Mouse (Mus musculus): Measurements from ENCODE around the gene Cwc27. TPM values are rescaled to one million over a fixed set of nuclear protein-coding genes. Genes with fewer than 3 reads are reported as not detected.

Gene Cwc27
- polyA plus RNA-seq, 1 experiment from 2014 or later: 26.2 TPM

GRCm38 (mm10) chr13:104681212-104681611, 135.7 kb downstream of the Cwc27 start:
- Histone ChIP-seq H3K4me2 (no peak overlapping the region), H3K27me3 (no peaks in the 10 kb centered on the region), H3K36me3 (no peaks in the 10 kb centered on the region), H3K4me1 (peaks cover 12% of the 10 kb centered on the region), H3K9ac (no peak overlapping the region), H3K4me3 (no peak overlapping the region), H3K27ac (no peak overlapping the region), H3K9me3 (no peaks in the 10 kb centered on the region)
- no peak for ATAC-seq (ENCODE audit: borderline replicate concordance, extremely low read depth, low FRiP score, low TSS enrichment)
- 50% methylated on average over 1 of the region's 1 CpGs for WGBS

DNA sequence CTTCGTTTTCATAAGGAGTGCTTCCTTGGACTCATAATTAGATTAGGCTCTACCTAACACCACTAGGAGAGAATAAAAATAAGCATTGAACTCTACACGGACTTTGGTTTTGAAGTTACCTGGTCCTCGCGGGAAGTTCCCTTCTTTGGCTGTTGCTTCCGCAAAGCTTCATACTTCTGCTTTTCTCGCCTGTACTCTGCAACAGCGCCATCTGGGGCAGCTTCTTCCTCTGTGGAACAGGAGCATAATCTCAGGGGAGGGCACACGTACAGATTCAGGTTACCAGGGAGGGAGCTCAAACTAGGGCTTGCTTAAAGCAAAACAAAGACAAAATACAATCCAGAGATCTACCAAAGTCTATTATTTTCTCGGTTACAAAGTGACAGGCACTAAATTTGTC, 155.8 kb downstream of the Cwc27 start:
- Histone ChIP-seq H3K4me3 (no peak overlapping the region), H3K4me2 (no peak overlapping the region), H3K9ac (no peak overlapping the region), H3K4me1 (no peaks in the 10 kb centered on the region), H3K27ac (no peak overlapping the region), H3K27me3 (no peaks in the 10 kb centered on the region), H3K36me3 (no peaks in the 10 kb centered on the region), H3K9me3 (no peaks in the 10 kb centered on the region)
- WGBS: 90% methylated on average over 9 of the region's 9 CpGs
- ATAC-seq (ENCODE audit: borderline replicate concordance, extremely low read depth, low FRiP score, low TSS enrichment): no peak

DNA sequence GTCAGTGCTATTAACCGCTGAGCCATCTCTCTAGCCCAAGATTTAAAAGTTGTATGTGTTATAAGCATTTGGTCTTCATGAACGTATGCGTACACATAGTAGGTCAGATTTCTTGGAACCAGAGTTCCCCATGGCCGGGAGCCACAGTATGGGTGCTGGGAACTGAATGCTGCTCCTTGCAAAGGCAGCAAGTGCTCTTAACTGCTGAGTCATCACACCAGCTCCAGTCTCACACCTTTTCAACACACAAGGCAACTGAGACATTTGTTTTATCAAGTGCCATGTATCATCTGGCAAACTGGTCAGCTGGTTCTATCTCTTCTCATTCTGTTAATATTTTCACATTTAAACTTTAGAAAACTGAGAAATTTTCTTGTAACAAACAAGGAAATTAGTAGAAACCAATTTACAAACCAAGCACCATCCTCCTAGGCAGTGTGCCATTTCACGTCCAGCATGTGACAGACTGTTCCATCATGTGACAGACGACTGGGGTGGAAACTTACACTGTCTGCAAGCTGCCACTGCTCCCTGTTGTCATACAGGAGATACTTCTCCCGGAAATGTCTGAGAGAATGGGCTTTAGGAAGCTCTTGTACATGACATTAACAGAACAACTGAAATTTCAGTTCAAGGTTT, 156.8 kb downstream of the Cwc27 start:
- Histone ChIP-seq H3K27ac (no peak overlapping the region), H3K4me1 (no peaks in the 10 kb centered on the region), H3K36me3 (no peaks in the 10 kb centered on the region), H3K27me3 (no peaks in the 10 kb centered on the region), H3K4me3 (no peak overlapping the region), H3K4me2 (no peak overlapping the region), H3K9ac (no peak overlapping the region), H3K9me3 (no peaks in the 10 kb centered on the region)
- ATAC-seq (ENCODE audit: borderline replicate concordance, extremely low read depth, low FRiP score, low TSS enrichment): no peak
- WGBS: 87% methylated on average over 7 of the region's 7 CpGs

- Histone ChIP-seq H3K9me3 (no peaks in the 10 kb centered on the region), H3K4me3 (no peak overlapping the region), H3K36me3 (no peaks in the 10 kb centered on the region), H3K4me1 (no peaks in the 10 kb centered on the region), H3K27me3 (no peaks in the 10 kb centered on the region), H3K4me2 (no peak overlapping the region), H3K9ac (no peak overlapping the region), H3K27ac (no peak overlapping the region)
- WGBS: 87% methylated on average over 5 of the region's 5 CpGs
- ATAC-seq (ENCODE audit: borderline replicate concordance, extremely low read depth, low FRiP score, low TSS enrichment): no peak
These were observed 160.2 kb downstream of the Cwc27 start for GRCm38 (mm10) chr13:104656666-104657272.

GRCm38 (mm10) chr13:104655137-104655536, 161.8 kb downstream of the Cwc27 start:
- no peaks in the 10 kb centered on the region for H3K9me3 ChIP-seq
- H3K4me3 ChIP-seq: no peak overlapping the region
- no peak overlapping the region for H3K27ac ChIP-seq
- 53% methylated on average over 3 of the region's 3 CpGs for WGBS
- no peak overlapping the region for H3K4me2 ChIP-seq
- no peaks in the 10 kb centered on the region for H3K36me3 ChIP-seq
- H3K9ac ChIP-seq: no peak overlapping the region
- no peaks in the 10 kb centered on the region for H3K27me3 ChIP-seq
- no peak for ATAC-seq (ENCODE audit: borderline replicate concordance, extremely low read depth, low FRiP score, low TSS enrichment)
- H3K4me1 ChIP-seq: no peaks in the 10 kb centered on the region

DNA sequence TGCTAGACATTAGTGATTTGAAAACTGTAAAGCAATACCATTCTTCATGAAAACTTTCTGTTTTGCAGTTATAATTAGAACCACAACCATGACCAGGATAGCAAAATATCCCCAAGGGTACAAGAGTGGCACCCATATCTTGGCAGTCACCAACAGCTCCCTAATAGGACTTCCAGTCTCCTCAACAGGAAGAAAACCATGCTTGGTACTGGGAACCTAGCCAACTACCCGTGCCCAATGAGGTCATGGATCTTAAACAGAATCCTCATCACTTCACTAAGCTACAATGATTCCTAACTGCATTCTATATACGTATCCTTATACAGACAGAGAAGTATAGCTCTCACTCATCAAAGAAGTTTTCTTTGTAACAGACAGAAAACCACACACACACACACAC, 165.2 kb downstream of the Cwc27 start:
- H3K27me3 ChIP-seq: no peaks in the 10 kb centered on the region
- H3K36me3 ChIP-seq: no peaks in the 10 kb centered on the region
- H3K4me3 ChIP-seq: no peak overlapping the region
- ATAC-seq (ENCODE audit: borderline replicate concordance, extremely low read depth, low FRiP score, low TSS enrichment): no peak
- H3K27ac ChIP-seq: no peak overlapping the region
- no peaks in the 10 kb centered on the region for H3K4me1 ChIP-seq
- H3K4me2 ChIP-seq: no peak overlapping the region
- WGBS: 75% methylated on average over 2 of the region's 2 CpGs
- no peak overlapping the region for H3K9ac ChIP-seq
- no peaks in the 10 kb centered on the region for H3K9me3 ChIP-seq

DNA sequence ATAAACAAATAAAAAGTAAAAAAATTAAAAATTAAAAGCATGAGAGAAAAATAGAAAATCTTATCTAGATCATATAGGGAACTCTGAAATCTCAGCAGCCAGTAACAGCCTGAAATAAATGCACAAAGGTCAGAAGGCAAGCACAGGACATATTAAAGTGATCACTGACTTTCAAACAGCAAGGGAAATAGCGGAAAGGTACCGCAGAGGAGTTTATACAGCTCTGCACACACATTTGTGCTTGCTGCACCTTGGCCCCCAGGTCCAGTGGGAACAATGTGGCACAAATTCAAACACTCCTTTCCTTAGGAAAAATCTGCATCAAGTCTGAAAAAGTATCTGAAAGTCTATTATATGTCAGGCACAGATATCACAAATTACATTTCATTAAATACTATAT, 166.3 kb downstream of the Cwc27 start:
- H3K27ac ChIP-seq: no peak overlapping the region
- H3K36me3 ChIP-seq: no peaks in the 10 kb centered on the region
- no peak overlapping the region for H3K4me3 ChIP-seq
- H3K4me1 ChIP-seq: no peaks in the 10 kb centered on the region
- H3K4me2 ChIP-seq: no peak overlapping the region
- no peak overlapping the region for H3K9ac ChIP-seq
- ATAC-seq (ENCODE audit: borderline replicate concordance, extremely low read depth, low FRiP score, low TSS enrichment): no peak
- no peaks in the 10 kb centered on the region for H3K27me3 ChIP-seq
- H3K9me3 ChIP-seq: no peaks in the 10 kb centered on the region
- WGBS: 84% methylated on average over 2 of the region's 2 CpGs

DNA sequence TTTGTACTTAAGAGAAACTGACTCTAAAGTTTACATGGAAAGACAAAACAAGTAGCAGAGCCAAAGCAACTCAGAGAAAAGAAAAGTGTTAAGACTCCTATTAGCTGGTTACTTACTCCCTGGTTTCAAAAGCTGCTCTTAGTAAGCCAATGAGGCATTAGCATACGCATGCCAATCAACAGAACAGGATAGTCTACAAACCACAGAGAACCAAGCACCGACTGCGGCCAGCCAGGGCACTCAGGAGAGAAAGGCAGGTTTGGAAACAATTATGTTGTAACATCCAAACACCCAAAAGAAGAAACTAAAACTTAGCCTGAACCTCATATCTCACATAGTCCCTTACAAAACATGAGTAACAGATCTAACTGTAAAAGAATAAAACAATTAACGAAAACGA, 166.8 kb downstream of the Cwc27 start:
- Histone ChIP-seq H3K27ac (no peak overlapping the region), H3K36me3 (no peaks in the 10 kb centered on the region), H3K4me3 (no peak overlapping the region), H3K9ac (no peak overlapping the region), H3K27me3 (no peaks in the 10 kb centered on the region), H3K4me1 (no peaks in the 10 kb centered on the region), H3K9me3 (no peaks in the 10 kb centered on the region), H3K4me2 (no peak overlapping the region)
- 81% methylated on average over 5 of the region's 5 CpGs for WGBS
- no peak for ATAC-seq (ENCODE audit: borderline replicate concordance, extremely low read depth, low FRiP score, low TSS enrichment)

GRCm38 (mm10) chr13:104645778-104646425, 171.0 kb downstream of the Cwc27 start:
- 89% methylated on average over 6 of the region's 6 CpGs for WGBS
- H3K27me3 ChIP-seq: no peaks in the 10 kb centered on the region
- no peak overlapping the region for H3K9ac ChIP-seq
- no peak overlapping the region for H3K4me2 ChIP-seq
- no peaks in the 10 kb centered on the region for H3K4me1 ChIP-seq
- H3K36me3 ChIP-seq: no peaks in the 10 kb centered on the region
- no peaks in the 10 kb centered on the region for H3K9me3 ChIP-seq
- ATAC-seq (ENCODE audit: borderline replicate concordance, extremely low read depth, low FRiP score, low TSS enrichment): no peak
- no peak overlapping the region for H3K4me3 ChIP-seq
- H3K27ac ChIP-seq: no peak overlapping the region

DNA sequence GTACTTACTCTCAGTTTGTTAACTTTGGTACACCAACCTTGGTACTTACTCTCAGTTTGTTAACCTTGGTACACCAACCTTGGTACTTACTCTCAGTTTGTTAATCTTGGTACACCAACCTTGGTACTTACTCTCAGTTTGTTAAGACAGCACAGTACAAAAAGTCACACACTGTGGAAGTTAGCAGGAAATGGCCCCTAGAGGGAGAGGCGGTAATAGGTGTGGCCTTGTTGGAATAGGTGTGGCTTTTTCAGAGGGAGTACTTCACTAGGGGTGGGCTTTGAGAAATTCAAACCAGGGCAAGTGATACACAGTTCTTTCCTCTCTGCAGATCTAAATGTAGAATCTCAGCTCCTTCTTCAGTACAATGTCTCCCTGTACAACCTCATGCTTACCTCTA, 172.8 kb downstream of the Cwc27 start:
- H3K27me3 ChIP-seq: no peaks in the 10 kb centered on the region
- no peak for ATAC-seq (ENCODE audit: borderline replicate concordance, extremely low read depth, low FRiP score, low TSS enrichment)
- no peak overlapping the region for H3K27ac ChIP-seq
- no peak overlapping the region for H3K4me2 ChIP-seq
- H3K9me3 ChIP-seq: no peaks in the 10 kb centered on the region
- H3K4me1 ChIP-seq: no peaks in the 10 kb centered on the region
- 80% methylated on average over 1 of the region's 1 CpGs for WGBS
- H3K36me3 ChIP-seq: no peaks in the 10 kb centered on the region
- H3K4me3 ChIP-seq: no peak overlapping the region
- H3K9ac ChIP-seq: no peak overlapping the region

DNA sequence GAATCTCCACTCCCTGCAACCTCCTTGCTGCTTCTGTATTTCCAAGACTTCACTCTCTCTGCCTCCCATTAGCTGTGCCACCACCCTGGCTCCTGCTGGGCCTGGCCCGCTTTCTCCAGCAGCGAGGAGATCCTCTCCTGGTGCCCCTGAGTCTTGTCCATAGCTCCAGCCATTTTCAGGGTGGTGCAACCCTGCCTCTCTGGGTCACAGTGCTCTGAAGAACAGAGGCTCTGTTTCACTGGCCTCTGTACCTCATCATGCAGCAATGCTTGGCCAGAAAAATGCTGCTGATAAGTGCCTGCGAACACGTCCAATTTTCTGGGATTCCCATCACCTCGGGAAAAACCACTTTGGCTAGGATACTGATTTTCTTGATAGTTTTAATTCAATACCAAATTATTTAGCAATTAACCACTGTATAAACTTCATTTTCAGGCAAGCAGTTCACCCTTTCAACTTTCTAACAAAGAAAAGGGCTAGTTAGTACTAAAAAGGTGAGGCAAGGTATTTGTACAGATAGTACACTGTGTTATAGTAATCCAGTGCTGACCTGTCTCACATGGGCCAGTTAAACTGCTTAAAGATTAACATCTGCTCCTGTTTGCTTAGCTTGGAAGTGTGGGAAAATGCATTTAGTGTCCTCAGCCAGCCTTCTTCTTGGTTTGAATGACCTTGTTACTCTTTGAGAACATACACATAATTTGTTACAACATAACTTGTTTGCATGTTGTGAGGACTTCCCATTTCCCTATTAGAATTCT, 176.1 kb downstream of the Cwc27 start:
- H3K36me3 ChIP-seq: no peaks in the 10 kb centered on the region
- H3K27me3 ChIP-seq: no peaks in the 10 kb centered on the region
- H3K9me3 ChIP-seq: no peaks in the 10 kb centered on the region
- ATAC-seq (ENCODE audit: borderline replicate concordance, extremely low read depth, low FRiP score, low TSS enrichment): no peak
- H3K4me3 ChIP-seq: no peak overlapping the region
- H3K9ac ChIP-seq: no peak overlapping the region
- H3K4me2 ChIP-seq: no peak overlapping the region
- peaks cover 6% of the 10 kb centered on the region; the same call in 1 of the 2 replicates for H3K4me1 ChIP-seq
- H3K27ac ChIP-seq: peak overlapping the region; percentile 16; the same call in 1 of the 2 replicates
- WGBS: 42% methylated on average over 5 of the region's 5 CpGs

GRCm38 (mm10) chr13:104638988-104639387, 178.0 kb downstream of the Cwc27 start:
- no peak overlapping the region for H3K4me3 ChIP-seq
- no peaks in the 10 kb centered on the region for H3K27me3 ChIP-seq
- H3K9me3 ChIP-seq: no peaks in the 10 kb centered on the region
- H3K4me2 ChIP-seq: no peak overlapping the region
- H3K27ac ChIP-seq: no peak overlapping the region
- ATAC-seq (ENCODE audit: borderline replicate concordance, extremely low read depth, low FRiP score, low TSS enrichment): no peak
- H3K9ac ChIP-seq: no peak overlapping the region
- no peaks in the 10 kb centered on the region for H3K36me3 ChIP-seq
- 58% methylated on average over 3 of the region's 3 CpGs for WGBS
- H3K4me1 ChIP-seq: peaks cover 6% of the 10 kb centered on the region; the same call in 1 of the 2 replicates
